Mouse (Mus musculus): ENCODE measurements at regions not wholly inside any gene's neighbourhood (a gene's known extent, or its start where the extent isn't known, plus 50 kb on each side); places are given as distances from the start of the nearest gene placed in this dataset.

- no peak for DNase-seq
Observed at GRCm38 (mm10) chr2:178718048-178718447, 287.7 kb downstream of the Cdh26 start.

- DNase-seq = no peak
Observed at GRCm38 (mm10) chr2:178723455-178723854, 293.1 kb downstream of the Cdh26 start.

GRCm38 (mm10) chr2:178724228-178724627, 293.9 kb downstream of the Cdh26 start:
- no peak for DNase-seq

GRCm38 (mm10) chr2:178727930-178728793, 297.8 kb downstream of the Cdh26 start:
- no peak for DNase-seq

- no peak for DNase-seq
Observed at GRCm38 (mm10) chr2:178728794-178729120, 298.4 kb downstream of the Cdh26 start.

- no peak for DNase-seq
Observed at GRCm38 (mm10) chr2:178735099-178735498, 304.8 kb downstream of the Cdh26 start.

- DNase-seq = no peak
Observed at GRCm38 (mm10) chr2:178744617-178745016, 314.3 kb downstream of the Cdh26 start.

- no peak for DNase-seq
Observed at GRCm38 (mm10) chr2:178745296-178746015, 315.1 kb downstream of the Cdh26 start.

GRCm38 (mm10) chr2:178751247-178751646, 320.9 kb downstream of the Cdh26 start:
- no peak for DNase-seq

GRCm38 (mm10) chr2:178758366-178758765, 328.0 kb downstream of the Cdh26 start:
- peak; percentile 15 to 31 for DNase-seq

GRCm38 (mm10) chr2:178768526-178768925, 338.2 kb downstream of the Cdh26 start:
- DNase-seq = no peak

- no peak for DNase-seq
Observed at GRCm38 (mm10) chr2:178769001-178769400, 338.7 kb downstream of the Cdh26 start.

GRCm38 (mm10) chr2:178771435-178771834, 341.1 kb downstream of the Cdh26 start:
- DNase-seq = no peak

GRCm38 (mm10) chr2:178771881-178772280, 341.6 kb downstream of the Cdh26 start:
- no peak for DNase-seq

- no peak for DNase-seq
Observed at GRCm38 (mm10) chr2:178784822-178785589, 354.7 kb downstream of the Cdh26 start.

- DNase-seq = no peak
Observed at GRCm38 (mm10) chr2:178785843-178786242, 355.5 kb downstream of the Cdh26 start.

- no peak for DNase-seq
Observed at GRCm38 (mm10) chr2:178795841-178796240, 365.5 kb downstream of the Cdh26 start.

GRCm38 (mm10) chr2:178801464-178801863, 371.1 kb downstream of the Cdh26 start:
- no peak for DNase-seq

GRCm38 (mm10) chr2:178805283-178805682, 375.0 kb downstream of the Cdh26 start:
- no peak for DNase-seq

GRCm38 (mm10) chr2:178821552-178821951, 391.2 kb downstream of the Cdh26 start:
- no peak for DNase-seq

GRCm38 (mm10) chr2:178830313-178830712, 400.0 kb downstream of the Cdh26 start:
- no peak for DNase-seq

GRCm38 (mm10) chr2:178834986-178835385, 404.7 kb downstream of the Cdh26 start:
- no peak for DNase-seq

GRCm38 (mm10) chr2:178838571-178838970, 408.2 kb downstream of the Cdh26 start:
- no peak for DNase-seq

All from lung, adult 18-20 months (tissue).